Mouse (Mus musculus) testis, adult 2 months (tissue): ENCODE data around the gene Mid1. TPM values are rescaled to one million over a fixed set of nuclear protein-coding genes. Genes with fewer than 3 reads are reported as not detected.

Source experiments
- H3K27ac ChIP-seq: fragments of 200-500 bp; 2 replicates; pipeline ENCODE4 v1.5.1; 2012; ENCODE audit warnings: low read depth, low read length; ENCODE audit not compliant: control insufficient read depth, insufficient read depth
- H3K27me3 ChIP-seq: fragments of 200-500 bp; 2 replicates; pipeline ENCODE4 v1.6.1; 2012; ENCODE audit warnings: mild to moderate bottlenecking, low read length, moderate library complexity; ENCODE audit not compliant: control insufficient read depth, insufficient read depth
- H3K36me3 ChIP-seq: fragments of 200-500 bp; 2 replicates; pipeline ENCODE4 v1.6.1; 2012; ENCODE audit warnings: mild to moderate bottlenecking, low read length; ENCODE audit not compliant: control insufficient read depth, insufficient read depth
- H3K4me1 ChIP-seq: fragments of 200-500 bp; 2 replicates; pipeline ENCODE4 v1.6.1; 2012; ENCODE audit warnings: low read length; ENCODE audit not compliant: control insufficient read depth, insufficient read depth
- H3K4me3 ChIP-seq: fragments of 200-500 bp; 2 replicates; pipeline ENCODE4 v1.5.1; 2012; ENCODE audit warnings: low read depth, mild to moderate bottlenecking, low read length, moderate library complexity, mixed read lengths; ENCODE audit not compliant: control insufficient read depth
- CTCF ChIP-seq: fragments of 200-500 bp; IDR thresholded peaks from 2 replicates; pipeline ENCODE4 v1.5.1; 2012; ENCODE audit warnings: low read depth, mild to moderate bottlenecking, inconsistent platforms, low read length, moderate library complexity; ENCODE audit not compliant: control insufficient read depth, insufficient read depth, insufficient replicate concordance
- POLR2A ChIP-seq: fragments of 200-500 bp; IDR thresholded peaks from 2 replicates; pipeline ENCODE4 v1.6.1; 2012; ENCODE audit warnings: low read depth, mild to moderate bottlenecking, inconsistent platforms, low read length, moderate library complexity; ENCODE audit not compliant: control insufficient read depth
- polyA plus RNA-seq: library from polyadenylated mRNA; depleted of rRNA; stranded (reverse); fragments of >200 nt; gene quantifications from 2 replicates; pipeline ENCODE4 v1.2.3, GENCODE M21; 2012

Mid1 gene
- polyA plus RNA-seq, 1 experiment: 0.65 TPM

- no peak overlapping the region for H3K4me3 ChIP-seq
- H3K27ac ChIP-seq: no peak overlapping the region
- TF ChIP-seq CTCF (no peak), POLR2A (no peak)
- no peaks in the 10 kb centered on the region for H3K36me3 ChIP-seq
- peaks cover 3% of the 10 kb centered on the region; the same call in 1 of the 2 replicates for H3K4me1 ChIP-seq
- H3K27me3 ChIP-seq: no peaks in the 10 kb centered on the region
Measured at GRCm38 (mm10) chrX:169883536-169884272, 198.7 kb downstream of the Mid1 start.

GRCm38 (mm10) chrX:169890541-169890940 lies 205.5 kb downstream of the Mid1 start:
- Histone ChIP-seq H3K36me3 (no peaks in the 10 kb centered on the region), H3K27ac (no peak overlapping the region), H3K4me3 (no peak overlapping the region), H3K27me3 (no peaks in the 10 kb centered on the region), H3K4me1 (no peaks in the 10 kb centered on the region)
- TF ChIP-seq CTCF: no peak
- no peak for TF ChIP-seq POLR2A

GRCm38 (mm10) chrX:169892100-169892499 lies 207.1 kb downstream of the Mid1 start:
- Histone ChIP-seq H3K36me3 (no peaks in the 10 kb centered on the region), H3K4me3 (no peak overlapping the region), H3K27ac (no peak overlapping the region), H3K27me3 (no peaks in the 10 kb centered on the region), H3K4me1 (no peaks in the 10 kb centered on the region)
- TF ChIP-seq POLR2A: no peak

GRCm38 (mm10) chrX:169892631-169893030 lies 207.6 kb downstream of the Mid1 start:
- H3K27ac ChIP-seq: no peak overlapping the region
- H3K4me3 ChIP-seq: no peak overlapping the region
- TF ChIP-seq POLR2A: no peak
- TF ChIP-seq CTCF: no peak
- no peaks in the 10 kb centered on the region for H3K36me3 ChIP-seq
- no peaks in the 10 kb centered on the region for H3K27me3 ChIP-seq
- H3K4me1 ChIP-seq: no peaks in the 10 kb centered on the region

GRCm38 (mm10) chrX:169899227-169899950 lies 214.4 kb downstream of the Mid1 start:
- TF ChIP-seq POLR2A (no peak), CTCF (no peak)
- Histone ChIP-seq H3K4me1 (no peaks in the 10 kb centered on the region), H3K27ac (no peak overlapping the region), H3K27me3 (no peaks in the 10 kb centered on the region), H3K4me3 (no peak overlapping the region), H3K36me3 (no peaks in the 10 kb centered on the region)

- Histone ChIP-seq H3K27me3 (no peaks in the 10 kb centered on the region), H3K36me3 (no peaks in the 10 kb centered on the region), H3K27ac (no peak overlapping the region), H3K4me1 (no peaks in the 10 kb centered on the region), H3K4me3 (no peak overlapping the region)
- TF ChIP-seq CTCF: no peak
- no peak for TF ChIP-seq POLR2A
Measured at GRCm38 (mm10) chrX:169902860-169903259, 217.9 kb downstream of the Mid1 start.

- Histone ChIP-seq H3K27ac (no peak overlapping the region), H3K4me1 (no peaks in the 10 kb centered on the region), H3K27me3 (no peaks in the 10 kb centered on the region), H3K4me3 (no peak overlapping the region), H3K36me3 (no peaks in the 10 kb centered on the region)
- no peak for TF ChIP-seq CTCF
- no peak for TF ChIP-seq POLR2A
Measured at GRCm38 (mm10) chrX:169903656-169904055, 218.7 kb downstream of the Mid1 start.
